22 mouse cellular contexts compared by ENCODE assay signal in genomic region chr9:120578701-120579100, GRCm38 (mm10). TPM values are rescaled to one million over a fixed set of nuclear protein-coding genes. Genes with fewer than 3 reads are reported as not detected.
DNase-seq lines count a peak whose midpoint lies in the region; ATAC-seq and TF ChIP-seq lines count a peak whose summit lies in the region.
"Had no signal": no experiment of that assay in that cellular context is flagged by ENCODE, and none has a peak within 500 bp of the region (broad histone marks: within the 10 kb centered on the region; RNA-seq: fewer than 3 reads in every experiment).

No protein-coding gene starts in this region.

- H3K9ac ChIP-seq in lung, postnatal 0 days (replicated peaks; ENCODE audit: low read depth), result no peak overlapping the region
- no peak overlapping the region for H3K9ac ChIP-seq in CH12.LX (ENCODE audit: insufficient read depth, low read depth)
- no peak overlapping the region for H3K9ac ChIP-seq in forebrain, postnatal 0 days
- H3K9ac ChIP-seq: stomach, embryonic 15.5 days had no signal

- H3K9me3 ChIP-seq in lung, postnatal 0 days (ENCODE audit: low read length), result no peaks in the 10 kb centered on the region
- H3K9me3 ChIP-seq in CH12.LX (replicated peaks; ENCODE audit: low read length), result no peaks in the 10 kb centered on the region
- no peaks in the 10 kb centered on the region for H3K9me3 ChIP-seq in forebrain, postnatal 0 days (ENCODE audit: low read length)
- H3K9me3 ChIP-seq: forebrain, embryonic 12.5 days; stomach, embryonic 15.5 days had no signal

- DNase-seq in lung, postnatal 10 days, result peak; percentile 36
- DNase-seq in lung, postnatal 0 days (ENCODE audit: low spot score), result no peak
- DNase-seq in A20 (ENCODE audit: low read depth, low spot score), result peak; percentile 56
- DNase-seq in CH12.LX (ENCODE audit: extremely low read depth), result peak; percentile 72
- DNase-seq in induced T-regulatory cell, adult 2 months (ENCODE audit: low read depth), result peak; percentile 87
- no peak for DNase-seq in layer of hippocampus, adult 9-11 months
- DNase-seq in forebrain, postnatal 0 days, result no peak
- DNase-seq in urinary bladder, postnatal 4 days (ENCODE audit: low spot score in 2 of 2), result no peak
- DNase-seq: adrenal gland, postnatal 25 days; cerebellum, adult 11 months; gastrocnemius, postnatal 10 days; heart, adult 18-20 months; heart, postnatal 36 days; kidney, adult 11 months; spleen, adult 18-20 months had no signal

- H3K27ac ChIP-seq in lung, postnatal 0 days (ENCODE audit: low read length), result no peak overlapping the region
- no peak overlapping the region for H3K27ac ChIP-seq in CH12.LX (ENCODE audit: insufficient read depth, low read depth)
- H3K27ac ChIP-seq in forebrain, postnatal 0 days (ENCODE audit: low read depth, low read length), result no peak overlapping the region
- H3K27ac ChIP-seq: forebrain, embryonic 12.5 days; kidney, postnatal 0 days; stomach, embryonic 15.5 days had no signal

- 35% methylated on average over 6 of the region's 6 CpGs for WGBS in lung, postnatal 0 days
- 78% methylated on average over 6 of the region's 6 CpGs for WGBS in forebrain, postnatal 0 days

- no peak for TF ChIP-seq POLR2A in CH12.LX (IDR thresholded peaks at IDR 0.05; ENCODE audit: low read depth, low read length)

- TF ChIP-seq CTCF in lung, postnatal 0 days (IDR thresholded peaks at IDR 0.05), result no peak
- no peak for TF ChIP-seq CTCF in CH12.LX (conservative IDR thresholded peaks at IDR 0.05 in 1 of 2, IDR thresholded peaks at IDR 0.05 in 1 of 2; ENCODE audit: low read depth in 2 of 2, low read length in 2 of 2)
- no peak for TF ChIP-seq CTCF in forebrain, postnatal 0 days (IDR thresholded peaks at IDR 0.05; ENCODE audit: low read depth)

- H3K36me3 ChIP-seq in lung, postnatal 0 days (ENCODE audit: insufficient read depth, low read length), result 0 out of 2 replicates have a peak, but pooled peaks cover 9% of the 10 kb centered on the region
- H3K36me3 ChIP-seq in CH12.LX (replicated peaks in 1 of 2; ENCODE audit: control insufficient read depth in 1 of 2, insufficient read depth in 1 of 2, low read length in 1 of 2), result peaks cover 23% of the 10 kb centered on the region in 2 experiments
- H3K36me3 ChIP-seq in forebrain, postnatal 0 days (ENCODE audit: insufficient read depth), result peaks cover 23% of the 10 kb centered on the region

- TF ChIP-seq RAD21 in CH12.LX (IDR thresholded peaks at IDR 0.05; ENCODE audit: low read depth, low read length), result no peak

- TF ChIP-seq EP300 in lung, postnatal 0 days (IDR thresholded peaks at IDR 0.05), result no peak
- TF ChIP-seq EP300 in CH12.LX (IDR thresholded peaks at IDR 0.05; ENCODE audit: low read length), result no peak

- H3K4me2 ChIP-seq in lung, postnatal 0 days (replicated peaks; ENCODE audit: low read depth, low read length), result no peak overlapping the region
- H3K4me2 ChIP-seq in CH12.LX (ENCODE audit: insufficient read depth, low read depth, poor library complexity, severe bottlenecking), result peak overlapping the region; percentile 81
- H3K4me2 ChIP-seq in forebrain, postnatal 0 days (ENCODE audit: low read depth), result no peak overlapping the region
- H3K4me2 ChIP-seq: midbrain, embryonic 11.5 days; stomach, embryonic 15.5 days had no signal

- no peak for ATAC-seq in lung, postnatal 0 days
- ATAC-seq in forebrain, postnatal 0 days, result no peak
- ATAC-seq: hindbrain, embryonic 16.5 days had no signal

- no peaks in the 10 kb centered on the region; the same call in 1 of the 2 replicates for H3K4me1 ChIP-seq in lung, postnatal 0 days (ENCODE audit: insufficient read depth, low read depth, low read length)
- peaks cover 19 to 60% of the 10 kb centered on the region in 2 experiments for H3K4me1 ChIP-seq in CH12.LX (ENCODE audit: control insufficient read depth in 1 of 2, insufficient read depth in 2 of 2)
- peaks cover 7% of the 10 kb centered on the region; the same call in 1 of the 2 replicates for H3K4me1 ChIP-seq in forebrain, postnatal 0 days (ENCODE audit: insufficient read depth)

- H3K27me3 ChIP-seq in lung, postnatal 0 days (replicated peaks; ENCODE audit: insufficient read depth, low read length), result no peaks in the 10 kb centered on the region
- H3K27me3 ChIP-seq in CH12.LX (replicated peaks), result no peaks in the 10 kb centered on the region
- H3K27me3 ChIP-seq in forebrain, postnatal 0 days (ENCODE audit: insufficient read depth, low read length), result no peaks in the 10 kb centered on the region
- H3K27me3 ChIP-seq: stomach, embryonic 15.5 days had no signal

- in situ Hi-C loops in CH12.LX (cut with MboI; ENCODE audit: low pct_ligation_motif_present, low pct_unique_long_range_greater_than_20kb, low sequenced_read_pairs), result no loop called here

- dilution Hi-C loops in CH12.LX (cut with MboI; ENCODE audit: extremely low pct_ligation_motif_present, extremely low pct_unique_long_range_greater_than_20kb, low sequenced_read_pairs), result no loop called here

- H3K4me3 ChIP-seq in lung, postnatal 0 days (ENCODE audit: low read depth, low read length), result no peak overlapping the region
- H3K4me3 ChIP-seq in CH12.LX (replicated peaks in 1 of 3; ENCODE audit: low read depth in 2 of 3, low read length in 2 of 3, poor library complexity in 1 of 3), result no peak overlapping the region
- H3K4me3 ChIP-seq in forebrain, postnatal 0 days (ENCODE audit: low read depth, low read length), result no peak overlapping the region
- H3K4me3 ChIP-seq: forebrain, embryonic 12.5 days; stomach, embryonic 15.5 days had no signal

- peaks cover 2% of the 10 kb centered on the region; the same call in 1 of the 2 replicates for H3K79me2 ChIP-seq in CH12.LX (replicated peaks; ENCODE audit: control insufficient read depth, extremely low read depth, insufficient read depth, poor library complexity, severe bottlenecking)

TF ChIP-seq in CH12.LX, 34 proteins besides CTCF, POLR2A, EP300 and RAD21:
- TF ChIP-seq MAZ (IDR thresholded peaks at IDR 0.05; ENCODE audit: low read depth, low read length) (no peak), USF1 (IDR thresholded peaks at IDR 0.05; ENCODE audit: low read depth, low read length) (0 out of 2 replicates have a peak, but pooled peaks have one; percentile 9), MAFK (IDR thresholded peaks at IDR 0.05; ENCODE audit: insufficient replicate concordance, low read length) (no peak), TBP (conservative IDR thresholded peaks at IDR 0.05; ENCODE audit: low read depth, low read length) (no peak), HCFC1 (IDR thresholded peaks at IDR 0.05; ENCODE audit: low read depth, low read length) (no peak), BHLHE40 (IDR thresholded peaks at IDR 0.05; ENCODE audit: low read depth, low read length) (peak; percentile 44; the same call in 1 of the 2 replicates), MXI1 (IDR thresholded peaks at IDR 0.05; ENCODE audit: low read depth, low read length) (0 out of 2 replicates have a peak, but pooled peaks have one; percentile 50), MAX (IDR thresholded peaks at IDR 0.05; ENCODE audit: low read length) (no peak), ZNF384 (IDR thresholded peaks at IDR 0.05; ENCODE audit: low read depth, low read length) (no peak)

RNA-seq across cellular contexts. Expression of gene Rpl14, which starts 7.5 kb away (rescaled TPM):
- polyA plus RNA-seq in lung, postnatal 0 days (2015; fragmentation: Nextera tagmentation; extraction: Ambion mirVana), result 456 and 488 TPM in 2 replicates
- total RNA-seq in CH12.LX (2012; rRNA removed) (2,026 and 2,130 TPM in 2 replicates), CH12.LX (2014; rRNA removed) (1,346 and 1,653 TPM in 2 replicates)
- 1,081 and 1,180 TPM in 2 replicates for polyA plus RNA-seq in CH12.LX (2012; ENCODE audit: insufficient read length, low read depth)
- total RNA-seq in forebrain, postnatal 0 days (2014; rRNA removed), result 449 and 763 TPM in 2 replicates
- 491 and 597 TPM in 2 replicates for polyA plus RNA-seq in forebrain, postnatal 0 days (2015; fragmentation: Nextera tagmentation; extraction: Ambion mirVana)

RNA-seq across cellular contexts. Expression of gene Entpd3, which starts 39.1 kb away (rescaled TPM):
- 3.6 and 4.1 TPM in 2 replicates for polyA plus RNA-seq in lung, postnatal 0 days (2015; fragmentation: Nextera tagmentation; extraction: Ambion mirVana)
- 0.04 TPM in 1 of 2 replicates, not detected in the other for total RNA-seq in CH12.LX (2012; rRNA removed)
- not detected in 2 replicates for total RNA-seq in CH12.LX (2014; rRNA removed)
- polyA plus RNA-seq in CH12.LX (2012; ENCODE audit: insufficient read length, low read depth), result not detected in 2 replicates
- total RNA-seq in forebrain, postnatal 0 days (2014; rRNA removed), result 3.6 and 5.5 TPM in 2 replicates
- polyA plus RNA-seq in forebrain, postnatal 0 days (2015; fragmentation: Nextera tagmentation; extraction: Ambion mirVana), result 3.6 and 3.7 TPM in 2 replicates
- total RNA-seq: heart, adult 18-20 months; heart, postnatal 36 days; monocyte, adult 5-6 weeks had no signal
- polyA plus RNA-seq: heart, embryonic 14.5 days had no signal

Comparison
In these comparisons a context has a peak if more than half of its experiments do, and no peak if none do; other contexts are left out.
1. DNase-seq: peak in lung, postnatal 10 days (single experiment), A20 (single experiment), CH12.LX (single experiment) and induced T-regulatory cell, adult 2 months (single experiment); none in lung, postnatal 0 days (single experiment), layer of hippocampus, adult 9-11 months (single experiment), forebrain, postnatal 0 days (single experiment) and urinary bladder, postnatal 4 days (0 of 2).